Mouse (Mus musculus) heart, postnatal 0 days (tissue): ENCODE data around the gene Sema4c. TPM values are rescaled to one million over a fixed set of nuclear protein-coding genes. Genes with fewer than 3 reads are reported as not detected.

ENCODE experiments used
- ATAC-seq: fragments of 200-750 bp; cut with Nextera tagmentation; 2 replicates; pipeline ENCODE4 v1.8.0; 2017; ENCODE audit warnings: low read depth, moderate number of reproducible peaks, moderate library complexity; ENCODE audit not compliant: insufficient read depth
- DNase-seq: peaks from one replicate; pipeline ENCODE4 v3.0.0-alpha.2; 2016; ENCODE audit warnings: low spot score
- H3K27ac ChIP-seq: fragments of 300-500 bp; sonication (generic); 2 replicates; pipeline ENCODE4 v1.5.1; 2014; ENCODE audit warnings: low read depth, mild to moderate bottlenecking
- H3K27me3 ChIP-seq: fragments of 300-500 bp; sonication (generic); 2 replicates; pipeline ENCODE4 v1.6.1; 2014; ENCODE audit warnings: low read length, mixed read lengths; ENCODE audit not compliant: control insufficient read depth, insufficient read depth
- H3K36me3 ChIP-seq: fragments of 300-500 bp; sonication (generic); replicated peaks from 2 replicates; pipeline ENCODE4 v1.6.1; 2014; ENCODE audit warnings: low read length, mixed read lengths; ENCODE audit not compliant: control insufficient read depth, insufficient read depth
- H3K4me1 ChIP-seq: fragments of 300-500 bp; sonication (generic); 2 replicates; pipeline ENCODE4 v1.6.1; 2014; ENCODE audit warnings: antibody characterized with exemption; ENCODE audit not compliant: control insufficient read depth, insufficient read depth
- H3K4me2 ChIP-seq: fragments of 300-500 bp; sonication (generic); 2 replicates; pipeline ENCODE4 v1.6.1; 2014; ENCODE audit warnings: low read depth, mild to moderate bottlenecking, low read length, moderate library complexity
- H3K4me3 ChIP-seq: fragments of 300-500 bp; sonication (generic); 2 replicates; pipeline ENCODE4 v1.5.1; 2014; ENCODE audit warnings: low read depth, low read length
- H3K9ac ChIP-seq: fragments of 300-500 bp; sonication (generic); replicated peaks from 2 replicates; pipeline ENCODE4 v1.6.1; 2014; ENCODE audit warnings: low read depth, low read length, mixed read lengths
- H3K9me3 ChIP-seq: fragments of 300-500 bp; sonication (generic); replicated peaks from 2 replicates; pipeline ENCODE4 v1.6.1; 2016; ENCODE audit warnings: low read length; ENCODE audit not compliant: control insufficient read depth
- CTCF ChIP-seq: IDR thresholded peaks from 2 replicates; pipeline ENCODE4 v1.5.1; 2016; ENCODE audit warnings: antibody characterized with exemption, control low read depth, low read depth
- EP300 ChIP-seq: IDR thresholded peaks from 2 replicates; pipeline ENCODE4 v1.6.1; 2016; ENCODE audit warnings: antibody characterized with exemption, low read depth
- WGBS: fragments of 180-500 bp; shearing (Covaris S2); extraction: QIAGEN DNeasy Blood & Tissue Kit; methylation state at CpG from one replicate; pipeline ENCODE4 v1.1.7; 2014; 5-methylcytosine and 5-hydroxymethylcytosine counted together
- polyA plus RNA-seq: library from polyadenylated mRNA; unstranded; fragments of >200 nt; fragmentation: Nextera tagmentation; extraction: Ambion mirVana; gene quantifications from 2 replicates; pipeline ENCODE4 v1.2.1, GENCODE M21; 2015
- total RNA-seq: library from RNA; depleted of rRNA; stranded (reverse); fragments of >200 nt; gene quantifications from 2 replicates; pipeline ENCODE4 v1.2.3, GENCODE M21; 2014; ENCODE audit warnings: low replicate concordance

The Sema4c gene
- total and polyA plus RNA-seq, 2 experiments from 2014 or later: 5.7 to 13.2 TPM

- Histone ChIP-seq H3K4me3 (no peak overlapping the region), H3K27ac (no peak overlapping the region), H3K36me3 (peaks cover 55% of the 10 kb centered on the region), H3K9me3 (no peaks in the 10 kb centered on the region), H3K4me2 (no peak overlapping the region), H3K9ac (no peak overlapping the region), H3K27me3 (no peaks in the 10 kb centered on the region), H3K4me1 (peaks cover 7% of the 10 kb centered on the region; the same call in 1 of the 2 replicates)
- DNase-seq (no peak), ATAC-seq (no peak)
- no peak for TF ChIP-seq CTCF
- TF ChIP-seq EP300: no peak
- 63% methylated on average over 8 of the region's 8 CpGs for WGBS
Measured at GRCm38 (mm10) chr1:36548771-36549170, 9.4 kb downstream of the Sema4c start.

- 31% methylated on average over 9 of the region's 9 CpGs for WGBS
- peaks cover 7% of the 10 kb centered on the region; the same call in 1 of the 2 replicates for H3K4me1 ChIP-seq
- ATAC-seq (no peak), DNase-seq (no peak)
- no peak overlapping the region for H3K4me3 ChIP-seq
- H3K27ac ChIP-seq: 0 out of 2 replicates have a peak overlapping the region, but pooled peaks have one; percentile 1
- no peaks in the 10 kb centered on the region for H3K9me3 ChIP-seq
- H3K4me2 ChIP-seq: no peak overlapping the region
- TF ChIP-seq EP300 (no peak; the same call in 1 of the 2 replicates), CTCF (no peak)
- no peak overlapping the region for H3K9ac ChIP-seq
- H3K27me3 ChIP-seq: no peaks in the 10 kb centered on the region
- peaks cover 48% of the 10 kb centered on the region for H3K36me3 ChIP-seq
Measured at GRCm38 (mm10) chr1:36547981-36548598, 10.1 kb downstream of the Sema4c start.

GRCm38 (mm10) chr1:36546888-36547471, 11.2 kb downstream of the Sema4c start, which contains the start of gene Ankrd39:
TSS of gene Ankrd39 (minus strand) at chr1:36547445.
- WGBS: under 1% methylated on average over 43 of the region's 43 CpGs
- DNase-seq (peak; percentile 99), ATAC-seq (peak; percentile 98)
- Histone ChIP-seq H3K9ac (peak within 1 kb of the TSS; percentile 71), H3K4me1 (peaks cover 7% of the 10 kb centered on the region; the same call in 1 of the 2 replicates), H3K9me3 (no peaks in the 10 kb centered on the region), H3K4me3 (peak within 1 kb of the TSS; percentile 72), H3K27ac (peak within 1 kb of the TSS; percentile 76), H3K27me3 (no peaks in the 10 kb centered on the region), H3K4me2 (peak within 1 kb of the TSS; percentile 83), H3K36me3 (peaks cover 45% of the 10 kb centered on the region)
- TF ChIP-seq EP300 (peak; percentile 79; the same call in 1 of the 2 replicates), CTCF (peak; percentile 100)

- H3K9me3 ChIP-seq: no peaks in the 10 kb centered on the region
- WGBS: 59% methylated on average over 19 of the region's 19 CpGs
- peak overlapping the region; percentile 76; the same call in 1 of the 2 replicates for H3K27ac ChIP-seq
- H3K4me1 ChIP-seq: peaks cover 7% of the 10 kb centered on the region; the same call in 1 of the 2 replicates
- DNase-seq (no peak), ATAC-seq (no peak)
- H3K4me2 ChIP-seq: peak overlapping the region; percentile 83
- TF ChIP-seq CTCF: 0 out of 2 replicates have a peak, but pooled peaks have one; percentile 1
- TF ChIP-seq EP300: no peak
- H3K4me3 ChIP-seq: peak overlapping the region; percentile 72
- H3K27me3 ChIP-seq: no peaks in the 10 kb centered on the region
- peaks cover 44% of the 10 kb centered on the region for H3K36me3 ChIP-seq
- peak overlapping the region; percentile 71 for H3K9ac ChIP-seq
Measured at GRCm38 (mm10) chr1:36545845-36546600, 12.1 kb downstream of the Sema4c start.

GRCm38 (mm10) chr1:36545382-36545781, 12.8 kb downstream of the Sema4c start:
- no peak overlapping the region for H3K9ac ChIP-seq
- peaks cover 43% of the 10 kb centered on the region for H3K36me3 ChIP-seq
- H3K27ac ChIP-seq: no peak overlapping the region
- ATAC-seq: no peak
- no peak overlapping the region for H3K4me2 ChIP-seq
- peaks cover 7% of the 10 kb centered on the region; the same call in 1 of the 2 replicates for H3K4me1 ChIP-seq
- no peak for TF ChIP-seq CTCF
- TF ChIP-seq EP300: no peak
- no peak for DNase-seq
- H3K27me3 ChIP-seq: no peaks in the 10 kb centered on the region
- no peak overlapping the region for H3K4me3 ChIP-seq
- no peaks in the 10 kb centered on the region for H3K9me3 ChIP-seq
- 65% methylated on average over 2 of the region's 2 CpGs for WGBS
